Mouse (Mus musculus): ENCODE measurements around the gene Tmem200b. TPM values are rescaled to one million over a fixed set of nuclear protein-coding genes. Genes with fewer than 3 reads are reported as not detected.

Gene Tmem200b
- polyA plus RNA-seq (2014; fragmentation: Illumina TruSeq; extraction: RNeasy Lipid Tissue Mini Kit (QIAGEN cat#74804); ENCODE audit: insufficient read depth, low read depth, low replicate concordance) = 5.5 TPM

DNA sequence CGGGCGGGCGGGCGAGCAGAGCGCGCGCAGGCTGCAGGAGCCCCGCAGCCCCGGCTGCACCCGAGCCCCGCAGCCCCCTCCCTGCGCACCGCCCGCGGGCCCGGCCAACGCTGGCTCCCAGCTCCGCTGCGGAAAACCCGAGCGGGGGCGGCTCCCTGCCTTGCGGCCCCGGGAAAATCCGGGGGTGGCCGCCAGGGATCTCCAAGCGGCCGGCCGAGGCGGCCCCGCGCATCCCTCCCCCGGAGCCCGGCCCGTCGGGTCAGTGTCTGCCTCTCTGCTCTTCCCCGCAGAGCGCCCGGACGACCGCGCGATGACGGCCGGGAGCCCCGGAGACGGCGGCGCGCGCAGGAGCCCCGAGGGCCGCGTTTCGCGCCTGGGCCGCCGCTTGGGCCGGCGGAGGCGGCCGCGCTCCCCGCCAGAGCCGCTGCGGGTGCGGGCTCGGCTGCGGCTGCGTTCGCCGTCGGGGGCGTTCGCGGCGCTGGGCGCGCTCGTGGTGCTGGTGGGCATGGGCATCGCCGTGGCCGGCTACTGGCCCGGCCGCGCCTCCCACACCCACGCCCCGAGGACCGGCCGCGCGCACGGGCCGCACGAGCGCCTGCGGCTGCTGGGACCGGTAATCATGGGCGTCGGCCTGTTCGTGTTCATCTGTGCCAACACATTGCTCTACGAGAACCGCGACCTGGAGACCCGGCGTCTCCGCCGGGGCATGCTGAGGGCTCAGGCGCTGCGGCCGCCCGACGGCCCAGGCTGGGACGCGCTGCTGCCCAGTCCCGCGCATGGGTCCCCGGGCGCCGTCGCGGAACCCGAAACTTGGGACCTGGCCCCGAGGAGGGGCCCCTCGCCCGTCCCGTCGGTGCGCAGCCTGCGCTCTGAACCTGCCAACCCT is at the start of gene Tmem200b:
Gene Tmem200b, plus strand, starts transcription at position 311 of the 886 bp plus-strand sequence.

DNA sequence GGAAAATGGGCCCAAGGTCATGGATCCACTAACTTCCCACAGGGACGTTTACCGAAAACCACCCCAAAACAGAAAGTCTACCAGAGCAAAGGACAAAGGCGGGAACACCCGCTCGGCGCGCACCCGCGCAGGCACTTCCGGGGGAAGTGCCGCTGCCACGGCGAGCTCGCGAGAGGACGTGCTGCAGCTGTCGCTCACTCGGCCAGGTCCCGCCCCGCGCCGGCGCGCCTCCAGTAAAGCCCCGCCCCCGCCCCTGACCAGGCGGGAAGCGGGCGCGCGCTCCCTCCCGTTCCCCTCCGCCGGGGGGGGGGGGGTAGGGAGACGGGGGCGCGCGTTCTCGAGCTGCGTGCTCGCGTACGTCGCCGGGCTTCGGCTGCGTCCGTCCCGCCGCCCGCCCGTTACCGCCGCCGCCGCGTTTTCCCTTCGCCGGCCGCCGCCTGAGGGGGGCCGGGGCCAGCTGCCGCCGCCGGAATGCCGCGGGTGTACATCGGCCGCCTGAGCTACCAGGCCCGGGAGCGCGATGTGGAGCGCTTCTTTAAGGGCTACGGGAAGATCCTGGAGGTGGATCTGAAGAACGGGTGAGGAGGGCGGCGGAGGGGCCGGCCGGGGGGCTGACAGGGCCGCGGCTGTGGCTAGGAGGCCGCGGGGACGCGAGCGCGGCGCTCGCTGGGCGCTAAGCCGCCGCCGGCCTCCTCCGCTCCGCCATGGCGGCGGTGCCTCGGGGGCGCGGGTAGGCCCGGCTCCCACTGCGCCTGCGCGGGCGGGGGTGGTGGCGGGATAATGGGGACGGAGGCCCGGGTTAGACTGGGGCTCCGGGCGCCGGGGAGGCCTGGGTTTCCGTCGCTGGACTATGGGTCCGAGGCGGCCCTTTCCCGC is 48.0 kb upstream of the Tmem200b start, which contains the start of gene Srsf4:
Gene Srsf4, plus strand, starts transcription at position 325 of the 876 bp plus-strand sequence.

Other genes starting within 250 kb of the Tmem200b start
- 17.7 TPM for gene Ptpru, start 83.5 kb upstream of the Tmem200b start, polyA plus RNA-seq (2014; fragmentation: Illumina TruSeq; extraction: RNeasy Lipid Tissue Mini Kit (QIAGEN cat#74804); ENCODE audit: insufficient read depth, low read depth, low replicate concordance)
- 17.8 TPM for gene Mecr, start 78.3 kb upstream of the Tmem200b start, polyA plus RNA-seq (2014; fragmentation: Illumina TruSeq; extraction: RNeasy Lipid Tissue Mini Kit (QIAGEN cat#74804); ENCODE audit: insufficient read depth, low read depth, low replicate concordance)
- gene Srsf4, start 48.2 kb upstream of the Tmem200b start, polyA plus RNA-seq (2014; fragmentation: Illumina TruSeq; extraction: RNeasy Lipid Tissue Mini Kit (QIAGEN cat#74804); ENCODE audit: insufficient read depth, low read depth, low replicate concordance) = 36.8 TPM
- not detected for gene Gm10300, start 152.9 kb downstream of the Tmem200b start, polyA plus RNA-seq (2014; fragmentation: Illumina TruSeq; extraction: RNeasy Lipid Tissue Mini Kit (QIAGEN cat#74804); ENCODE audit: insufficient read depth, low read depth, low replicate concordance)
- gene Epb41, start 153.6 kb downstream of the Tmem200b start, polyA plus RNA-seq (2014; fragmentation: Illumina TruSeq; extraction: RNeasy Lipid Tissue Mini Kit (QIAGEN cat#74804); ENCODE audit: insufficient read depth, low read depth, low replicate concordance) = 28.4 TPM
- not detected for gene Oprd1, start 222.7 kb downstream of the Tmem200b start, polyA plus RNA-seq (2014; fragmentation: Illumina TruSeq; extraction: RNeasy Lipid Tissue Mini Kit (QIAGEN cat#74804); ENCODE audit: insufficient read depth, low read depth, low replicate concordance)